Mouse (Mus musculus): ENCODE measurements around the gene Ctrb1.
A peak's percentile ranks its signal among the peaks of the same experiment; 100 is the strongest.

Gene Ctrb1

DNA sequence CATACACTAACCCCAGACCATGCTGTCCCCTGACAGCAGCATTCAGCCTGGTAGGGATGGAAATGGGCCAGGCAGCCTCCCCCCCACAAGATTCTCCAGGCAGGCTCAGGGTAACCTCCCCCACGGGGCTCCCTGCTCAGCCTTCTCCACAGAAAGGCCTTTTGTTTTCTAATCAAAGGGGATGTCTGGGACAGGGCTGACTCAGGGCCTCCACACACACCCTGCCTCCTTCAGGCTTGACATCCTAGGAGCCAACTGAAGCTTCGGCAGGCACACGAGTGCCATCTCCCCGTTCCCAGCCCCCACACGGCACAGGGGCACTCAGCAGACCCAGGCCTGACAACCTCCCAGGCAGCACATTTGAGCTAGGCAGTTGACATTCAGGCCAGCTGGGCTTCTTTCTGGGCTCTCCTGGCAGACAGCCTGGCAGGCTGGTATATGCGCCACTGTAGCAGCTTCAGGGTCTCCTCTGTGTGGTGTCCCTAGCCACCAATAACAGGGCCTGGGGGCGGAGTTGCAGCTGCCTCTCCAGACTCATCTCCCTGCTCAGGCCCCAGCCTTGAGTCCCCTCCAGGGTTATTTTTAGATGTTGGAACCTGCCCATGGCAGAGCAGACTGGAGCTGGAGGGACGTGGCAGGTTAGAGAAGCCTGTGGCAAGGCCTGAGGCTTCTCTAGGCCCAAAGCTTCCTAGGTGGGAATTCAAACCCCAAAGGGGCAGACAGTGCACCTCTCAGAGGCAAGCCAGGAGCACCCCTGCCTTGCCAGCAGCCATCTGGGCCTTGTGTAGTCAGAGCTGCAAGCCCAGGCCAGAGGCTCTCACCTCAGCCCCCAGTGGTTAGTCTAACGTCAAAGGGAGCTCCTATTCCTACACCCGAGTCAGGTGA lies 26.0 kb upstream of the Ctrb1 start:
- DNase-seq, result peak; percentile 91

- DNase-seq, result no peak
Measured at GRCm38 (mm10) chr8:111715514-111715913, 24.7 kb upstream of the Ctrb1 start.

GRCm38 (mm10) chr8:111714295-111714694 lies 23.5 kb upstream of the Ctrb1 start:
- no peak for DNase-seq

GRCm38 (mm10) chr8:111713817-111714216 lies 23.0 kb upstream of the Ctrb1 start:
- no peak for DNase-seq

GRCm38 (mm10) chr8:111713291-111713690 lies 22.5 kb upstream of the Ctrb1 start:
- no peak for DNase-seq

GRCm38 (mm10) chr8:111712588-111712987 lies 21.8 kb upstream of the Ctrb1 start:
- DNase-seq, result peak; percentile 83

DNA sequence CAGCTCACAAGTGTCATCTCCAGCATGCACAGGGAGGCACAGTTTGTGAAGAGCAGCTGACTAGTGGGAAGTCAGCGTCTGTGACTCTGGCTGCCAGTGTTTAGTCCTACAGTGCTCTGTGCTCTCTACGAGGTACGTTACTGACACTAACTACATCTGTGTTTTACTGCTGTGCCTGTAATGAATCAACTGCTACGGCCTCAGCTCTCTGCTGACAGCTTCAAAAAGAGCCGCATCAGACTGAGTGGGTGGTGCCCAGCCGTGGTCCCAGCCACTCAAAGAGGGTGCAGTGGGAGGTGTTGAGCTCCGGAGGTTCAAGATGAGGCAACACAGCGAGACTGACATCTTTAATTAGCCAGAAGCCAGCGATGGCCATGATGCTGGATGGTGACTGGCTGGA lies 21.3 kb upstream of the Ctrb1 start:
- DNase-seq, result no peak

DNA sequence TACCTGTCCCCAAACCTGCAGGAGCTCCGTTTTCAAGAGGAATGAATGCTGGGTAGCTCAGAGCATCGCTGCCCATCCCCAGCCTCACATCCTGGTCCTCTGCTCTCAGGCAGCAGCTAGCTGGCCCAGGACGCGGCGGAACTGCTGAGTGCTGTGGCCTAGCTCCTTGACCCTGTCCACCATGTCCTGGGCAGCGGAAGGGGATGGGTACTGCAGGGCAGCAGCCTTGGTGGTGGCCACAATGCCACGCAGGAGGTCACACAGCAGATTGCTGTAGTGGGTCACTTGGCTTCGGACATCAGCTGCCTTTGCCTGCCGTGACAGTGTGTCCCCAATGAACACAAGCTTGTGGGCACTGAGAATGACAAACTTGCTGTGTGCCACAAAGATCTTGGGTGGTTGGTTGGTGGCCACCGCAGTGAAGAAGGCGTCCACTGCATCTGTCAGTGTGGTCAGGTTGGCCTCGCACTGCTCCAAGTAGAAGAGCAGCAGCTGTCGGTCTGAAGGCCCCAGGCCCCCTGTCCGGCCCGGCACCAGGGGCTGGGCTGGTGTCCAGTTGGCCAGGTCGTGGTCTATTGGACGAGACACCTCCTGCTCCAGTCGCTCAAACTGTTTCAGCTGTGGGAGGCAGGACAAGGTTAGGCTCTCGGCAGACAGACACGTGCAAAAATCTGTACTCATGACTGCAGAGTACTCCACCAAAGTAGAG lies 20.1 kb upstream of the Ctrb1 start:
- no peak for DNase-seq

DNA sequence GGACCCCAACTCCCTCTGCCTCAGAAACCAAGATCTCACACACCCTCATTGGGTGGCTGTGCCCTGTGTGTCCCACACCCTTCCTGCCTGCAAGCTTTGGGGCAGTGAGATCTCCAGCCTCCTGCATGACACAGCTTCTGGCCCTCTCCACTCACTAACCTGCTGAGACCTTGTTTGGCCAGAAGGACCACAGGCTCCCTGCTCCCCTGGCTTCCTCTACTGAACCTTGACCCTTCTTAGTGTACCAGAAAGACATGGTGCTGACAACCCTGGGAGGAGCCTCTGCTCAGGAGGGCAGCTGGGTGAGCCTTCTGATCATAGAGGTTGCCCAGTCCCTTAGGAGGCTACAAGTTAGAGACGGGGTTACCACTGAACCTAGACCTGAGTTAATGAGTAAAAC lies 18.4 kb upstream of the Ctrb1 start:
- no peak for DNase-seq

DNA sequence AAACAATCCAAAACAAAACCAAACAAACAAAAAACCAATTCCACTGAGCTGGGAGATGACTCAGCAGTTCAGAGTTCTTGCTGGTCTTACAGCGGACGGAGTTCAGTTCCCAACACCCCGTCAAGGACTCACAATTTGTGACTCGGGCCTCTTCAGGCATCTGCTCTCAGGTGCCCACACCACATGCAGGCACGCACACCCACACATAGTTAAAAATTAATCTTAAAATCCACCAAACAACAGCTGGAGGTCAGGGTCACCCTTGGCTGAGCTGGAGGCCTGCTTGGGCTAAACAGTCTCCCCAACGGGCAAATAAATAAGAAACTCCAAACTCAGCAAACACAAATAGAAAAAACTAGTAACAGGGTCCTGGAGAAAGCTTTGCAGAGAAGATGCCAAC lies 17.5 kb upstream of the Ctrb1 start:
- no peak for DNase-seq

- no peak for DNase-seq
Measured at GRCm38 (mm10) chr8:111705699-111706098, 14.9 kb upstream of the Ctrb1 start.

GRCm38 (mm10) chr8:111705222-111705621 lies 14.4 kb upstream of the Ctrb1 start:
- DNase-seq, result no peak

DNA sequence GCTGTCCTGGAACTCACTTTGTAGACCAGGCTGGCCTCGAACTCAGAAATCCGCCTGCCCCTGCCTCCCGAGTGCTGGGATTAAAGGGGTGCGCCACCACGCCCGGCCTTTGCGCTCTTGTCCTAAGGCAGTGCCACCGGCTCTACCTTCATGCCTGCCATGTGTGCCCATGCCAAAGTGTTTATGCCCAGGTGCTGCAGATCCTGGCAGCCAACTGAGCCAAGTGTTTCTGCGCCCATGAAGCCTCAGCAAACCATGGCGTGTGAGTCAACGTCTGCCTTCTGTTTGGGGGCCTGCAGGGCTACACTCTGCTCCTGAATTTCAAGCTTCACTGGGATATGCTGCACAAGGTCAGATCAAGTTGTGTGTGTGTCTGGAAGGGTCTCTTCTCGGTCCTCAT lies 13.8 kb upstream of the Ctrb1 start:
- no peak for DNase-seq

DNA sequence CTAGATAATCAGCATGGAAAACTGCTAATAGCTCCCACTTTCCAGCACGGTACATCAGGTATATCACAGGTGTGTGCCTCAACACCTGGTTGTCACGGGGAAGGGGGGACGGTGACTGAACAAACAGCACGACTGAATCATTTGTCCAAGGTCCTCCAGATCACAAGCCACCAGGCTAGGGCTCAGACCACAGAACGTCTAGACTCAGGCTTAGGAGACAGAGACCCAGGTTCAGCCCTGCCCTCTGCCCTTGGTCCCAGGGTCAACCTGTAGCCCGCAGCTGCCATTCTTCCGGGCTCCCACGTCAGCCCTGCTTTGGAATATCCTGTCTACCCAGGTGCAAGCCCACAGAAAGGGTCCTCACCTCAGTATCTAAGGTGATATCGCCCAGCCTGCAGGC lies 10.6 kb upstream of the Ctrb1 start:
- DNase-seq, result no peak

DNA sequence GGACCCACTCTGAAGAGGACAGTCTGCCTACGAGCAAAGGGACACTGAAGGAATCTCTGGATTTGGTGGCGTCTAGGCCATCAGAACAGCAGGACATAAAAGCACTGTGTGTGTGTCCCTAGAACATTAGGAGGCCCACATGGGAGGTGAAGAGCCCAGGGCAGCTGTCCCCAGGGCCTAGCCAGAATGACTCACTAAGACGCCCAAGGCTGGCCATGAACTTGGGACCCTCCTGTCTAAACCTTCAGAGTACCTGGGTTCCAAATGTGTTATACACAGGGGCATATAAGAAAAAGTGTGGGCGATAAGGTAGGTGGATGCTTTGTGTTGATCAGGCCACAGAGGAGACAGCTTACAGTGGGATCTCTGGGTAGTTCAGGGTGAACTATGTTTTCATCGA lies 9.9 kb upstream of the Ctrb1 start:
- DNase-seq, result no peak

DNA sequence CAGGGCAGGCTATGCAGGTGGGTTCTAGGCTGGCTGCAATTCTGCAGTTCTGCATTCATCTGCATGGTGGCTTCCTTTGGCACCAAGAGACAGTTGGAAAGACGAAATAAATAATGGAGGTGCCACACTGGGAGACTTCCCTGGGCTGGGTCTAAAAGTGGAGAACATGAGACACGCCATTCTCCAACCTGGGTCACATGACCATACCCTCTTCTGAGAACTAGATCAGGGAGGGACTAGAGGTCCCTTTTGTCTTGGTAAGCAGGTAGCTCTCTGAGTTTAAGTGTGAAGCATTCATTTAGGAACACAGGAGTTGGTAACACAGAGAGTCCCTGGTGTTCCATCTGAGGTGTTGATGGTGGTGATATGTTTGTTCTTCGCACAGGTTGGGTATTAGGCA lies 9.4 kb upstream of the Ctrb1 start:
- DNase-seq, result no peak

- DNase-seq, result no peak
Measured at GRCm38 (mm10) chr8:111699035-111699434, 8.2 kb upstream of the Ctrb1 start.

DNA sequence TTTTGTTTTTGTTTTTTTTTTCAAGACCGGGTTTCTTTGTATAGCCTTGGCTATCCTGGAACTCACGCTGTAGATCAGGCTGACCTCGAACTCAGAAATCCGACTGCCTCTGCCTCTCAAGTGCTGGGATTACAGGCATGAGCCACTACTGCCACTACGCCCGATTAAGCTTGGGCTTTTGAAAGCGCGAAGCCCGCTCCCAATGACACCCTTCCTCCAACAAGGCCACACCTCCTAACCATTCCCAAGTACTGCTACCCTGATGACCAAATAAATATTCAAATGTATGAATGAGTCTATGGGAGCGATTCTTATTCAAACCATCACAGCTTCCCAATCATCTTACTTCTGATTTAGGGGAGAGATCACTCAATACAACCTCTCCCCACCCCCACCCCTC lies 6.8 kb upstream of the Ctrb1 start:
- DNase-seq, result no peak

- no peak for DNase-seq
Measured at GRCm38 (mm10) chr8:111695441-111695840, 4.6 kb upstream of the Ctrb1 start.

GRCm38 (mm10) chr8:111693261-111693741 lies 2.5 kb upstream of the Ctrb1 start:
- peak; percentile 51 for DNase-seq

DNA sequence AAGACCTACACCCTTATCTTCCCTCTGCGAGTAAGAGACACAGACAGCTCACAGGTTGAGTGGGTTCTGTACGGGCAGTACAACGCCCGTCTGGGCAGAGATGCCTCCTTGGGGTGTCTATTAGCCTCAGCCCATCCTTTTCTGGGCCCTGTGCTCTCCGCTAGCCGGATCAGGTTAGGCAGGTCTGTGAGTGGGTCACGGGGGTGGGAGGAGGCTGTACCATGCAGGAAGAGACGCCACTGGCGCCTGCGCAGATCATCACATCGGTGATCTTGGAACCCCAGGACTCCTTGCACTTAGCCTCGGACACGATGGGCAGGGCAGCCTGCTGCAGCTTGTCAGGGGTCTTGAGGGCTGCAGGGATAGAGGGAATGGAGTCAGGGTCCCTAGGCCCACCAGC lies 3.9 kb downstream of the Ctrb1 start:
- no peak for DNase-seq

GRCm38 (mm10) chr8:111682521-111682920 lies 8.3 kb downstream of the Ctrb1 start:
- no peak for DNase-seq

GRCm38 (mm10) chr8:111681153-111681552 lies 9.7 kb downstream of the Ctrb1 start:
- DNase-seq, result no peak

GRCm38 (mm10) chr8:111680423-111681028 lies 10.3 kb downstream of the Ctrb1 start:
- DNase-seq, result peak; percentile 33
